26 mouse cellular contexts compared by ENCODE assay signal in the genomic region with DNA sequence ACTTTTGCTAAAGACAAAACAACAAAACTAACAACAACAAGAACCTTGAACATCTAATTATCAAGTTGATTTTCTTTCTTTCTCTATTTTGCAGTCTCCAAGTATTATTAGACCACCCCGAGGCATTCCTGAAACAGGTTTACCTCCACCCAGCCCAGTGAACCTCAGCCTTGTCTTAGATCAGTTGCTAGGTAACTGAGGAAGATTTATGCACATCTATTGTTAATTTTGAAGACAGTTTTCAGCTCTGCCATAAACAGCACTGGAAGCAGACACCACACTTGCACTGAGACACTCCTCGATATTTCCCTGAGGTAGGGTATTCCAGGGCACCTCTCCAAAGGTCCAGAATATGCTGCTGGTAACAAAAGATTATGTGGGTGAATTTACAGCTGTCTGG. TPM values are rescaled to one million over a fixed set of nuclear protein-coding genes. Genes with fewer than 3 reads are reported as not detected.
A peak's percentile ranks its signal among the peaks of the same experiment; 100 is the strongest.
DNase-seq lines count a peak whose midpoint lies in the region; ATAC-seq and TF ChIP-seq lines count a peak whose summit lies in the region.
"Had no signal": no experiment of that assay in that cellular context is flagged by ENCODE, and none has a peak within 500 bp of the region (broad histone marks: within the 10 kb centered on the region; RNA-seq: fewer than 3 reads in every experiment).

No protein-coding gene starts in this region.

- no peak overlapping the region for H3K9ac ChIP-seq in forebrain, postnatal 0 days
- no peak overlapping the region for H3K9ac ChIP-seq in forebrain, embryonic 13.5 days
- no peak overlapping the region; the same call in 1 of the 2 replicates for H3K9ac ChIP-seq in midbrain, embryonic 16.5 days (ENCODE audit: low read depth, low read length)
- H3K9ac ChIP-seq: embryonic facial prominence, embryonic 12.5 days; heart, embryonic 13.5 days; liver, embryonic 13.5 days; lung, embryonic 14.5 days; neural tube, embryonic 12.5 days had no signal

- peak; percentile 27 for DNase-seq in forebrain, postnatal 0 days
- DNase-seq in testis, postnatal 10 days (ENCODE audit: low spot score): peak; percentile 11
- no peak for DNase-seq in testis, postnatal 14 days (ENCODE audit: low spot score)
- no peak for DNase-seq in lung, postnatal 25 days (ENCODE audit: low spot score)
- no peak for DNase-seq in lung, adult 18-20 months
- DNase-seq: cerebellum, adult 18-20 months; cerebellum, postnatal 25 days; gastrocnemius, postnatal 36 days; heart, adult 2 months; heart, postnatal 14 days; kidney, adult 18-20 months; kidney, postnatal 4 days; layer of hippocampus, adult 9-11 months; liver, embryonic 13.5 days; lung, embryonic 14.5 days; lung, postnatal 36 days; right cerebral cortex, adult 18-20 months; right cerebral cortex, postnatal 4 days had no signal

- H3K27ac ChIP-seq in forebrain, postnatal 0 days (ENCODE audit: low read depth, low read length): peak overlapping the region; percentile 47
- no peak overlapping the region for H3K27ac ChIP-seq in forebrain, embryonic 13.5 days
- peak overlapping the region; percentile 85 for H3K27ac ChIP-seq in midbrain, embryonic 16.5 days (ENCODE audit: low read length)
- H3K27ac ChIP-seq: embryonic facial prominence, embryonic 12.5 days; heart, adult 2 months; heart, embryonic 13.5 days; left cerebral cortex, adult 2 months; liver, embryonic 13.5 days; neural tube, embryonic 12.5 days had no signal

- no peaks in the 10 kb centered on the region for H3K27me3 ChIP-seq in forebrain, postnatal 0 days (ENCODE audit: insufficient read depth, low read length)
- H3K27me3 ChIP-seq in forebrain, embryonic 13.5 days: no peaks in the 10 kb centered on the region; the same call in 1 of the 2 replicates
- H3K27me3 ChIP-seq in midbrain, embryonic 16.5 days (ENCODE audit: control insufficient read depth, insufficient read depth, low read depth, low read length): no peaks in the 10 kb centered on the region
- H3K27me3 ChIP-seq: embryonic facial prominence, embryonic 12.5 days; heart, embryonic 13.5 days; liver, embryonic 13.5 days; megakaryocyte, embryonic 14.5 days; neural tube, embryonic 12.5 days had no signal

- H3K9me3 ChIP-seq in forebrain, postnatal 0 days (ENCODE audit: low read length): no peaks in the 10 kb centered on the region
- H3K9me3 ChIP-seq in forebrain, embryonic 13.5 days (replicated peaks): no peaks in the 10 kb centered on the region
- H3K9me3 ChIP-seq in midbrain, embryonic 16.5 days (replicated peaks; ENCODE audit: control insufficient read depth, low read length, poor library complexity, severe bottlenecking): no peaks in the 10 kb centered on the region
- H3K9me3 ChIP-seq: embryonic facial prominence, embryonic 12.5 days; heart, embryonic 13.5 days; liver, embryonic 13.5 days; neural tube, embryonic 12.5 days had no signal

- H3K4me1 ChIP-seq in forebrain, postnatal 0 days (ENCODE audit: insufficient read depth): peaks cover 23% of the 10 kb centered on the region
- peaks cover 8% of the 10 kb centered on the region for H3K4me1 ChIP-seq in forebrain, embryonic 13.5 days
- peaks cover 17% of the 10 kb centered on the region for H3K4me1 ChIP-seq in midbrain, embryonic 16.5 days (ENCODE audit: control insufficient read depth, insufficient read depth, low read length)
- H3K4me1 ChIP-seq: liver, embryonic 13.5 days; megakaryocyte, embryonic 14.5 days had no signal

- ATAC-seq in forebrain, postnatal 0 days: peak; percentile 69; the same call in 1 of the 2 replicates
- no peak for ATAC-seq in forebrain, embryonic 13.5 days
- 0 out of 2 replicates have a peak, but pooled peaks have one; percentile 68 for ATAC-seq in midbrain, embryonic 16.5 days
- ATAC-seq: inflammation-experienced regulatory T-cells, adult 6 months had no signal

- WGBS in forebrain, postnatal 0 days: 38% methylated on average over 2 of the region's 2 CpGs
- 53% methylated on average over 2 of the region's 2 CpGs for WGBS in forebrain, embryonic 13.5 days
- WGBS in midbrain, embryonic 16.5 days: 38% methylated on average over 2 of the region's 2 CpGs

- no peak for TF ChIP-seq CTCF in forebrain, postnatal 0 days (IDR thresholded peaks at IDR 0.05; ENCODE audit: low read depth)

- no peak overlapping the region for H3K4me3 ChIP-seq in forebrain, postnatal 0 days (ENCODE audit: low read depth, low read length)
- H3K4me3 ChIP-seq in forebrain, embryonic 13.5 days: no peak overlapping the region
- H3K4me3 ChIP-seq in midbrain, embryonic 16.5 days (ENCODE audit: low read depth, low read length): no peak overlapping the region
- H3K4me3 ChIP-seq: embryonic facial prominence, embryonic 12.5 days; heart, adult 2 months; heart, embryonic 13.5 days; left cerebral cortex, adult 2 months; liver, embryonic 13.5 days; megakaryocyte, embryonic 14.5 days; neural tube, embryonic 12.5 days had no signal

- H3K4me2 ChIP-seq in forebrain, postnatal 0 days (ENCODE audit: low read depth): no peak overlapping the region
- no peak overlapping the region for H3K4me2 ChIP-seq in forebrain, embryonic 13.5 days
- no peak overlapping the region for H3K4me2 ChIP-seq in midbrain, embryonic 16.5 days (ENCODE audit: low read length)
- H3K4me2 ChIP-seq: embryonic facial prominence, embryonic 12.5 days; heart, embryonic 13.5 days; liver, embryonic 13.5 days; lung, embryonic 14.5 days; neural tube, embryonic 12.5 days had no signal

- H3K36me3 ChIP-seq in forebrain, postnatal 0 days (ENCODE audit: insufficient read depth): no peaks in the 10 kb centered on the region
- no peaks in the 10 kb centered on the region for H3K36me3 ChIP-seq in forebrain, embryonic 13.5 days (ENCODE audit: poor library complexity, severe bottlenecking)
- H3K36me3 ChIP-seq in midbrain, embryonic 16.5 days (ENCODE audit: control insufficient read depth, insufficient read depth, low read length): no peaks in the 10 kb centered on the region
- H3K36me3 ChIP-seq: embryonic facial prominence, embryonic 12.5 days; heart, embryonic 13.5 days; liver, embryonic 13.5 days; neural tube, embryonic 12.5 days had no signal

RNA-seq across cellular contexts. Expression of gene Prickle2, which starts 18.4 kb away (rescaled TPM):
- 28.0 and 29.4 TPM in 2 replicates for total RNA-seq in forebrain, postnatal 0 days (2014; rRNA removed)
- 6.2 and 8.4 TPM in 2 replicates for polyA plus RNA-seq in forebrain, postnatal 0 days (2015; fragmentation: Nextera tagmentation; extraction: Ambion mirVana)
- polyA plus RNA-seq in forebrain, embryonic 13.5 days (2015; fragmentation: Nextera tagmentation; extraction: Ambion mirVana): 4.3 and 5.1 TPM in 2 replicates
- 15.9 and 16.5 TPM in 2 replicates for polyA plus RNA-seq in midbrain, embryonic 16.5 days (2015; fragmentation: Nextera tagmentation; extraction: Ambion mirVana)
- polyA plus RNA-seq: inflammation-experienced regulatory T-cells, adult 6 months had no signal

Comparison
In these comparisons a context has a peak if more than half of its experiments do, and no peak if none do; other contexts are left out.
1. DNase-seq: peak in forebrain, postnatal 0 days (single experiment) and testis, postnatal 10 days (single experiment); none in testis, postnatal 14 days (single experiment), lung, postnatal 25 days (single experiment) and lung, adult 18-20 months (0 of 2).